Mouse (Mus musculus) hindbrain, embryonic 11.5 days (tissue): ENCODE measurements around the gene Mad2l2. TPM values are rescaled to one million over a fixed set of nuclear protein-coding genes. Genes with fewer than 3 reads are reported as not detected.

Experiments
- ATAC-seq: fragments of 200-750 bp; cut with Nextera tagmentation; 2 replicates; pipeline ENCODE4 v1.8.0; 2017; ENCODE audit warnings: mild to moderate bottlenecking, moderate TSS enrichment, moderate library complexity; ENCODE audit not compliant: low FRiP score
- DNase-seq: peaks from one replicate; pipeline ENCODE4 v3.0.0-alpha.2; 2015; ENCODE audit warnings: low spot score
- H3K27ac ChIP-seq: fragments of 300-500 bp; sonication (generic); 2 replicates; pipeline ENCODE4 v1.5.1; 2014; ENCODE audit warnings: mild to moderate bottlenecking, low read depth, low read length
- H3K27me3 ChIP-seq: fragments of 300-500 bp; sonication (generic); 2 replicates; pipeline ENCODE4 v1.6.1; 2014; ENCODE audit warnings: mild to moderate bottlenecking, low read length, moderate library complexity, mixed read lengths; ENCODE audit not compliant: control insufficient read depth, insufficient read depth
- H3K36me3 ChIP-seq: fragments of 300-500 bp; sonication (generic); 2 replicates; pipeline ENCODE4 v1.6.1; 2014; ENCODE audit warnings: mild to moderate bottlenecking, low read length, moderate library complexity, mixed read lengths; ENCODE audit not compliant: control insufficient read depth, insufficient read depth
- H3K4me1 ChIP-seq: fragments of 300-500 bp; sonication (generic); replicated peaks from 2 replicates; pipeline ENCODE4 v1.6.1; 2014; ENCODE audit warnings: low read length, mixed read lengths; ENCODE audit not compliant: control insufficient read depth, insufficient read depth
- H3K4me2 ChIP-seq: fragments of 300-500 bp; sonication (generic); replicated peaks from 2 replicates; pipeline ENCODE4 v1.6.1; 2014; ENCODE audit warnings: mild to moderate bottlenecking, low read depth, low read length
- H3K4me3 ChIP-seq: fragments of 300-500 bp; sonication (generic); 2 replicates; pipeline ENCODE4 v1.5.1; 2014; ENCODE audit warnings: low read depth, low read length
- H3K9ac ChIP-seq: fragments of 300-500 bp; sonication (generic); 2 replicates; pipeline ENCODE4 v1.6.1; 2014; ENCODE audit warnings: low read depth, low read length
- H3K9me3 ChIP-seq: fragments of 300-500 bp; sonication (generic); 2 replicates; pipeline ENCODE4 v1.6.1; 2016; ENCODE audit warnings: low read length; ENCODE audit not compliant: control insufficient read depth
- WGBS: fragments of 180-500 bp; shearing (Covaris S2); extraction: QIAGEN DNeasy Blood & Tissue Kit; methylation state at CpG from one replicate; pipeline ENCODE4 v1.1.7; 2014; 5-methylcytosine and 5-hydroxymethylcytosine counted together
- polyA plus RNA-seq: library from polyadenylated mRNA; unstranded; fragments of >200 nt; fragmentation: Nextera tagmentation; extraction: Ambion mirVana; gene quantifications from 2 replicates; pipeline ENCODE4 v1.2.1, GENCODE M21; 2014

Mad2l2 gene
- polyA plus RNA-seq, 1 experiment from 2014 or later = 88.2 TPM

DNA sequence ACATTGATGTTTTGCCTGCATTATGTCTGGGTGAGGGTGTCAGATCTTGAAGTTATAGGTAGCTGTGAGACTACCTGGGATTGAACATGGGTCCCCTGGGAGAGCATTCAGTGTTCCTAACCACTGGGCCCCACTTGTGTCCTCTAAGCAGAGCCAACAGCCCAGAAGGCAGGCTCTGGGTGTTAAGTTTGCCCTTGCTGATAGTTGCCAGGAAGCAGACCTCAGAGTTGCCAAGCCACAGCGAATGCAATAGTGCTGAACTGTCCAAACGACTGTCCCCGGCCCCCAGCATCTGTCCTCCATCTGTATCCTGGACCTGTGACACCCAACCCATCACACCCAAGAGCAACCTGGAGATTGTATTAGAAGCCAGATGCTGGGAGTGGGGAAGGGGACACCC, 31.5 kb upstream of the Mad2l2 start:
- Histone ChIP-seq H3K4me3 (no peak overlapping the region), H3K4me2 (no peak overlapping the region), H3K36me3 (no peaks in the 10 kb centered on the region), H3K27me3 (no peaks in the 10 kb centered on the region; the same call in 1 of the 2 replicates), H3K9me3 (no peaks in the 10 kb centered on the region), H3K9ac (no peak overlapping the region), H3K4me1 (no peaks in the 10 kb centered on the region; the same call in 1 of the 2 replicates), H3K27ac (no peak overlapping the region)
- WGBS = 90% methylated on average over 3 of the region's 3 CpGs
- ATAC-seq (no peak), DNase-seq (no peak)

DNA sequence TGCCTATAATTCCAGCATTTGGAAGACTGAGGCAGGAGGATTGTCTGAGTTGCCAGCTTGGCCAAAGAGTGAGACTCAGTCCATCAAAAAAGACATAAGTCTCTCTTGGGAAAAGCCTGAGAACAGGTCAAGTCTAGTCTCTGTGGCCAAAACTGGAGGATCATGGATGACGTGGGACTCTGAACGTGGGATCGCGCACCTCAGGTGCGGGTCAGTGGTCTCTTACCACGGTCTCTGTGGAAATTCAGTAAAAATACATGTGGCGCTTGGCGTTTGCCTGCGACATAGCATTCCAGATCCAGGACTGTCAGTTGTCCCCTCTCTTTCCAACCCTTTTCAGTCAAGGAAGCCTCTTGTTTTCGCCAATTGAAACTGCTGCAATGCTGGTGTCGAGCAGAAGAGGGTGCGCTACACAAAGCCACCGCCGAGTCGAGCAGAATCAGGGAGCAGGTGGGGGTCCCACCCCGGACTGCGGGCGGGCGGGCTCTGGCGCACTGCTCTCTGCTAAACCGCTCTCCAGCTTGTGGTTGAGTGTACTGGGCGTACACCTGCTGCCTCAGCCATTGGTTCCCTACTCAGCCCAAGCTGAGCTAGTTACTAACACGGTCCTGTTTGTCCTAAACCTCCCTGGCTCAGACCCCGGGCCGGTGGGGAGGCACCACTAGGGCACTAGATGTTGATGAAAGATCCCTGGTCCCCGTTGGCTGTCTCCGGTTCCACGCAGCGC, 28.2 kb upstream of the Mad2l2 start:
- Histone ChIP-seq H3K36me3 (no peaks in the 10 kb centered on the region), H3K4me2 (peak overlapping the region; percentile 39), H3K27ac (peak overlapping the region; percentile 36; the same call in 1 of the 2 replicates), H3K27me3 (no peaks in the 10 kb centered on the region; the same call in 1 of the 2 replicates), H3K4me1 (no peaks in the 10 kb centered on the region; the same call in 1 of the 2 replicates), H3K4me3 (peak overlapping the region; percentile 13; the same call in 1 of the 2 replicates), H3K9me3 (no peaks in the 10 kb centered on the region), H3K9ac (peak overlapping the region; percentile 8; the same call in 1 of the 2 replicates)
- DNase-seq (peak; percentile 81), ATAC-seq (peak; percentile 87)
- 20% methylated on average over 29 of the region's 29 CpGs for WGBS

DNA sequence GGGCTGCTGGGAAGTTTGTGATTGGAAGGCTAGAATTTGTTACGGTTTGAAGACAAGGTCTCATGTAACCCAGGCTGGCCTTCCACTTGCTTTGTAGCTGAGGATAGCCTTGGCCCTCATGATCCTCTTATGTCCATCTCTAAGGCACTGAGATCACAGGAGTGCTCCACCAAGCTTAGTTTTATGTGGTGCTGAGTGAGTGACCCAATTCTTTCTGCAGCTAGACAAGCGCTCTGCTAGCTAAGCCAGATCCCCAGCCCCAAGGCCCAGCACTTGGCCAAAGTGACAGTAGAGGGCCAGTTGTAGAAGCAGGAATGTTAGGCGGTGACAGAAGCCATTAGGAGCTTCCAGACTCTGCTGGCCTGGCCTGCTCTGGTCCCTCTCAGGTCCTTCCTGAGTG, 26.0 kb upstream of the Mad2l2 start:
- H3K27ac ChIP-seq = no peak overlapping the region
- no peak overlapping the region for H3K4me3 ChIP-seq
- H3K4me2 ChIP-seq = no peak overlapping the region
- peaks cover 2% of the 10 kb centered on the region; the same call in 1 of the 2 replicates for H3K4me1 ChIP-seq
- WGBS = 88% methylated on average over 3 of the region's 3 CpGs
- ATAC-seq = no peak
- H3K36me3 ChIP-seq = peaks cover 1% of the 10 kb centered on the region; the same call in 1 of the 2 replicates
- no peaks in the 10 kb centered on the region for H3K9me3 ChIP-seq
- DNase-seq = no peak
- H3K9ac ChIP-seq = no peak overlapping the region
- no peaks in the 10 kb centered on the region; the same call in 1 of the 2 replicates for H3K27me3 ChIP-seq

DNA sequence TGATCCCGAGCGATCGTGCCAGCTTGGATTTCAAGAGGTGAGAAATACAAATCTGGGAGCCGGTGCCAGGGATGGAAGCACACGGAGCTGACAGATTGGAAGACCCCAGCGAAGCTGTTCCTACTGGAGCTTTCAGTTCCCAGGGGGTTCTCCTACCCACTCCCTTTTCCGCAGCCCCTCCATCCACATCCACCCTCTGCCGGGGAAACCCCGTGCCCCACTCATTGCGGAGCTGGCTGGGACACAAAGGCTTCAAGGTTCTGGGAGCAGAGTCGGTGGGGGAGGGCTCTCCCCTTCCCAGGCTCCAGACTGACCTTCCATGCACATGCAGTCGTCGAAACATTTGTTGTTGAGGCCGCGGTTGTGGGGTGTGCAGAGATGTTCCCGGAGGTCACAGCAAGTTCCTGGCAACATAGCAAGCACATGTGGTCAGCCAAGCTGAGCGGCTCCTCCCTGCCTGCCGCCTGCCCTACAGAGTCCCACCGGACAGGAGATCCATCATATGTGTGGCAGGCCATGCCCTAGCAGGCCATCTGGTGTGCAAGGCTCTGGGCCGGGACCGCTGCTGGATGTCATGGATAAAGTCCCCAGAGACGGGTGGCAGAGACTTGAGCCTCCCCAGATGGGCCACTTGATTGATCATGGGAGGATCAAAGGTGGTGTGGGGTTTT, 22.4 kb upstream of the Mad2l2 start:
- Histone ChIP-seq H3K4me3 (no peak overlapping the region), H3K27me3 (no peaks in the 10 kb centered on the region), H3K4me2 (no peak overlapping the region), H3K36me3 (peaks cover 2% of the 10 kb centered on the region; the same call in 1 of the 2 replicates), H3K9ac (no peak overlapping the region), H3K27ac (peak overlapping the region; percentile 51), H3K4me1 (0 out of 2 replicates have a peak, but pooled peaks cover 2% of the 10 kb centered on the region), H3K9me3 (no peaks in the 10 kb centered on the region)
- DNase-seq (peak; percentile 68), ATAC-seq (peak; percentile 88)
- 43% methylated on average over 22 of the region's 22 CpGs for WGBS

- no peaks in the 10 kb centered on the region for H3K9me3 ChIP-seq
- DNase-seq = no peak
- no peak overlapping the region for H3K4me2 ChIP-seq
- H3K4me3 ChIP-seq = no peak overlapping the region
- H3K4me1 ChIP-seq = 0 out of 2 replicates have a peak, but pooled peaks cover 2% of the 10 kb centered on the region
- H3K27ac ChIP-seq = peak overlapping the region; percentile 51
- H3K9ac ChIP-seq = no peak overlapping the region
- H3K27me3 ChIP-seq = no peaks in the 10 kb centered on the region
- 71% methylated on average over 7 of the region's 7 CpGs for WGBS
- H3K36me3 ChIP-seq = peaks cover 2% of the 10 kb centered on the region; the same call in 1 of the 2 replicates
- ATAC-seq = no peak
Observed at GRCm38 (mm10) chr4:148108565-148109100, 21.6 kb upstream of the Mad2l2 start.

- no peak overlapping the region for H3K4me2 ChIP-seq
- H3K36me3 ChIP-seq = peaks cover 5% of the 10 kb centered on the region; the same call in 1 of the 2 replicates
- DNase-seq (no peak), ATAC-seq (no peak)
- 0 out of 2 replicates have a peak, but pooled peaks cover 2% of the 10 kb centered on the region for H3K4me1 ChIP-seq
- WGBS = 85% methylated on average over 5 of the region's 5 CpGs
- no peak overlapping the region for H3K9ac ChIP-seq
- no peak overlapping the region for H3K27ac ChIP-seq
- H3K4me3 ChIP-seq = no peak overlapping the region
- no peaks in the 10 kb centered on the region for H3K27me3 ChIP-seq
- H3K9me3 ChIP-seq = no peaks in the 10 kb centered on the region
Observed at GRCm38 (mm10) chr4:148109215-148109614, 21.0 kb upstream of the Mad2l2 start.

- no peak for DNase-seq
- H3K36me3 ChIP-seq = peaks cover 5% of the 10 kb centered on the region; the same call in 1 of the 2 replicates
- no peak overlapping the region for H3K9ac ChIP-seq
- no peak overlapping the region for H3K4me3 ChIP-seq
- H3K27ac ChIP-seq = no peak overlapping the region
- peaks cover 10% of the 10 kb centered on the region for H3K4me1 ChIP-seq
- no peak overlapping the region for H3K4me2 ChIP-seq
- 0 out of 2 replicates have a peak, but pooled peaks cover 3% of the 10 kb centered on the region for H3K27me3 ChIP-seq
- ATAC-seq = no peak
- 89% methylated on average over 12 of the region's 12 CpGs for WGBS
- no peaks in the 10 kb centered on the region for H3K9me3 ChIP-seq
Observed at GRCm38 (mm10) chr4:148112519-148112918, 17.7 kb upstream of the Mad2l2 start.

DNA sequence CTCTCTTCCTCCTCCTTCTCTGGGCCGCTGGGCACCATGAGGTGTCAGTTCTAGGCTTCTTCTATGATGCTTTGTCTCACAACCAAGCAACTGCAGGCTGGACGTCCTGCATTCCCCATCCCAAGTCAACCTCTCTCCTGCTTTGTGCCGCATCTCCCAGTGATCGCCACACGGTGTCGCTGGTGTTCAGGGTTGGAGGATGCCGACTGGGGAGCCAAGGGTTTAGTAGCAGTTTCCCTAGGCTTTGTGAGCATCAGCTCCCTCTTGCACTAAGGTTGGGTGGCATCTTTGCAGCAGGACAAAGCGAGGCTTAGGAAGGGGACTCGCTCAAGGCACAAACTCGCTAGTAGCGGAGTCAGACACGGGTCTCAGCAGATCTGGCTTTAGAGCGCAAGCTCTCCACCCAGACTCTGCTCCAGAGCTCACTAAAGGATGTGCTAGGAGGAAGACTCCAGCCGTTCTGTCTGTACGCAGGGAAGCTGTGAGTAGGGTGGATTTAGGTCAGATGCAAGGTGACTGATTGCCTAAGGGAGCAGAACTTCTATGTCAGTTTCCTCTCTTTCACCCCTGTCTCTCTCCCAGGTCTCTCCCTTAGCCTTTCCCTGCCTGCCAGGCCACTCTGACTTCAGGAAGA, 15.3 kb upstream of the Mad2l2 start:
- H3K27me3 ChIP-seq = 0 out of 2 replicates have a peak, but pooled peaks cover 3% of the 10 kb centered on the region
- no peak overlapping the region for H3K4me2 ChIP-seq
- H3K9ac ChIP-seq = peak overlapping the region; percentile 59
- 6% methylated on average over 15 of the region's 15 CpGs for WGBS
- no peaks in the 10 kb centered on the region for H3K9me3 ChIP-seq
- DNase-seq (peak; percentile 96), ATAC-seq (peak; percentile 80)
- H3K4me1 ChIP-seq = peaks cover 8% of the 10 kb centered on the region
- peak overlapping the region; percentile 80 for H3K27ac ChIP-seq
- peaks cover 2% of the 10 kb centered on the region; the same call in 1 of the 2 replicates for H3K36me3 ChIP-seq
- H3K4me3 ChIP-seq = no peak overlapping the region
